Mouse (Mus musculus): Measurements from ENCODE around the gene St7. TPM values are rescaled to one million over a fixed set of nuclear protein-coding genes. Genes with fewer than 3 reads are reported as not detected.

Gene St7
- total RNA-seq, 2 experiments from 2014 or later, result 48.0 to 52.5 TPM

DNA sequence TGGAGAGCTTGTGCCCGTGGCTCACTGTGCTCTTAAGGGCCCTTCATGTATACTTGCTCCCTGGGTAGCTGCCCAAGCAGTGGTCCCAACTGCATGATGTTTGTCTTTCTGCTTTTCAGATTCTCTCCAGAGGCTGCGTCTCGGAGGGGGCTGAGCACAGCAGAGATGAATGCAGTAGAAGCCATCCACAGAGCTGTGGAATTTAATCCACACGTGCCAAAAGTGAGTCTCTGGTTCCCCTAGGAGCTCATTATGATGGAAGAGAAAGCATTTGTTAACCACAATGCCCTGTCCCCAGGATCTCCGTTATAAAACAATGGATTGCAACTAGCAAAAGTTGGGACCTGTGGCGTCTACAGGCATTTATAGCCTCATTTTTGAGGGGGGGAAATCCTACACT is 213.6 kb downstream of the St7 start:
- no peak for DNase-seq

DNA sequence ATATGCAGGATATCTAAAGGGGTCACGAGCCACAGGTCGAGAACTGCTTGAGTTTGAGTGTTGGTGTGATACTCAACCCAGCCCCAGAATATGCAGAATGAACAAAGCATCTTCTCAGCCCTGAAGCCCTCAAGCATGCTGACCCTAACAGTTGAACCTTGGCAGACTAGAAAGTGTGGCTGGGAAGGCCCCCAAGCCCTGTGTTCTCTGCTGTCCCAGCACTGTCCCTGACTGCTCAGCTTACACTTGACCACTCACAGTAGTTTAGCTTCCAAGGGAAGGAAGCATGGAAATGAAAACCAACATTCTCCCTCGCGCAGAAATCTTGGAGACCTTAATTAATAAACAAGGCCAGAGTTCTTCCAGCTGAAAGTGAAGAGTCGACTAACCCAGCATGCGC is 219.6 kb downstream of the St7 start:
- no peak for DNase-seq

DNA sequence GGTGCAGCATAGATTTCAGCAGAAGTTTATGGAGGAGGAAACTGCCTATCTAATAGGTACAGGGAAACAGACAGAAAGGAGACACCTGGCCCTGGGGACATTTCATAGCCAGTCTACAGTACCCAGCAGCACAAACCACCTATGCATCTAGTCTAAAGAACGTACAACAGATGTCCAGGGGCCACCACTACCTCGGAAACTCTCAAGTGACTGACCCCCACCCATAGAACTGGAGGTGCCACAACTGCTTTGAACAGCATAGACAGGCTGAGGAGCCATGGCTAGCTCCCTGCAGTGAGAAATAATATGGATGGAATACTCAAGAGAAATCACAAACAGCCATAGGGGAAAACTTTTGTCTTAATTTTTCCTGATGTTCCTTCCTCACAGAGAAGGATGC is 220.1 kb downstream of the St7 start:
- no peak for DNase-seq

DNA sequence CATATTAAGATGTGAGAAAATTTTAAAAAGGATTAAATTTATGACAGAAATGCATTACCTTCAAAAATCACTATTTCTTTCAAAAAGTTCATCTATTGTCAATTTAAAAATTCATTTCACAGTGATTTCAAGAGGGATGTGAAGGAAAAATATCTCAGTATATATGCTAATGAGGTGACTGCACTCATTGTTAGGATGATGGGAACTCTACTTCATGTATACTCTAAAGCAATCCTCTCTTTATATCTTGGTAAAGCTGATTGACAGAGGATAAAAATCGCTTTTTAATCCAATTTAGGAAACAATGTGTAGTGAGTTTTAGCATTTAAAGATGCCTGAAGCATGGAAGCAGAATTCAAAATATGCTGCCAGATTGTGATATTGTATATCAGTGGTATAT is 220.6 kb downstream of the St7 start:
- no peak for DNase-seq

DNA sequence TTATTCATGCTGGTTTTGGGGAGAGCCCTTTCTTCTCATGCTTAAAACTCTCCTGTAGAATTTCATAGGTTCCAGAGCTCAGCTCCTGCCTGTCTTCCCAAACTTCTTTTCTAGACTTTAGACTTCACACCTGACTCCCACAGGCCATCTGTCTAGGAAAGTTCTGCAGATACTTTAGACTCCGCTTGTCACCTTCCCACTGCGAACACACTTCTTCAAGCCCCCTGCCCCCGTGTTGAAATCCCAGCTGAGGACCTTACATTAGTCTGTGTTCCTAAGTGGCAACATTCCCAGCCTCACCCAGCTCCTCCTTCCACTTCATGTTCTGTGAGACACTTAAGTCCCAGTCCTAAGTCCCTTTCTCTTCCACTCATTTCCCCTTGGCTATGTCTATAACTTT is 221.6 kb downstream of the St7 start:
- no peak for DNase-seq

DNA sequence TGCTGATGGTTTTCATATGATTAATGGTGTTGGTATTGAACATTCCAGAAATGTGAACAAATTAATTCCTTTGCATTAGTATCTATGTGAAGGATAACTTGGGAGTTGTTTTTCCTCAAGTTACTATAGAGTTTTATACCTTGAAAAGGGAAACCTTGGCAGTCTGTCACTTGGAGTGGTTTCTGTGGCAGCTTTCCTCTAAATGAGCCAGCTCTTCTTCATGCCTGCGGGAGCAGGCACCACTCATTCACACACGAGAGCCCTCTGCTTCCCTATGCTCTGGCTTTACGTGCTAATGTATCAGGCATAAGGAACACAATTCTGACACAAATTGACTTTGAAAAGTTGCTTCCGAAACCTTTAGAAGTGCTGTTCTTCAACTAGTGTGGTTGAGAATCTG is 224.5 kb downstream of the St7 start:
- DNase-seq, result no peak

DNA sequence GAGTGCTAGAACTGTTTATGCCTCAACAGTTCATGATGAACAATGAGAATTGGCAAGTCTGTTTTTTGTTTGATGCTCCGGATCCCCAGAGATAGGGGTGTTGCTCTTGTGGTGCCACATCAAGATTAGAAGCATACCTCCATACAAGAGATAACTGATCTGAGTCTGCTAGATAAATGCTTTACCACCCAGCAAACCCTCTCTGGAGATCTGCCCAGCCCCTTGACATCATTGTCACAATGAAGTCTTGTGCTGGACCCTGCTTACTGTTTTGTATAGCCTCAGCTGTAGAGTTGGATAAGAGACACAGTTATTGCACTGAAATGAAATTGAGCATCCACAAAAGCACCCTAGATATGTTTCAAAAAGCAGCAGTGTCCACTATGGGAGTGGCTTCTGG is 229.4 kb downstream of the St7 start:
- DNase-seq, result no peak

DNA sequence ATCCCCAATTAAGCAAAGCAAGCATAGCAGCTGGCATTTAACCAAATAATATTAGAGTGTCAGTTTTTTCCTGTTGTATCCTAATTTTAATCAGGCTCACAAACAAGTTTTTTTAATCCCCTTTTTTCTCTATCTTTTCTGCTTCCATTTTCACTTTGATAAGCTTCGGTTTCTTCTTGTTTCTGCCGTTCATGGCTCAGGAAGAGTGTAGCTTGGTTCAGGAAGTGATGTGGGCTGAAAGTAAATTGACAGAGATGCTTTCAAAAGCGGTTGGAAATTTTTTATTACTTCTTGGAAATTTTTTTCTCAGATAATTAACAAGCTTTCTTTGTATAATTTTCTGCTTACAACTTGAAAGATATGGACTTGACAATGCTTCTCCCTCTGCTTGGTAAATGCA is 230.2 kb downstream of the St7 start:
- no peak for DNase-seq

DNA sequence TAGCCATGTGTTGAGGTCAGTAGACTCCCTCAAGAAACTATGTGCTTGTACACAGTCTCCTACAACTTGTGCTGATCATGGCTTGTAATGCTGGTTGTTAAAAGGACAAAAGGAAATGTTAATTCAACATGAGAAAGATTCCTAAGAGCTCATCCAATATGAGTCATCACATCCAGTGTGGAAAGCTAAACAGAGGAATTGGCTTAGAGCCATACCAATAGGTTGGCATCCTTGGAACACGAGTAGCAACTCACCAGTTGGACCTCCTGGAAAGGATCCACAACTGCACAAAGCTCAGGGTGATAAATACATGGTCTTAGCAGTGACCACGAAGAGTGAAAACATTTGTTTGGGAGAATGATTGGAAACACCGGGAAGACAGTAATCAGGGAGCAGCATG is 230.6 kb downstream of the St7 start:
- DNase-seq, result no peak

DNA sequence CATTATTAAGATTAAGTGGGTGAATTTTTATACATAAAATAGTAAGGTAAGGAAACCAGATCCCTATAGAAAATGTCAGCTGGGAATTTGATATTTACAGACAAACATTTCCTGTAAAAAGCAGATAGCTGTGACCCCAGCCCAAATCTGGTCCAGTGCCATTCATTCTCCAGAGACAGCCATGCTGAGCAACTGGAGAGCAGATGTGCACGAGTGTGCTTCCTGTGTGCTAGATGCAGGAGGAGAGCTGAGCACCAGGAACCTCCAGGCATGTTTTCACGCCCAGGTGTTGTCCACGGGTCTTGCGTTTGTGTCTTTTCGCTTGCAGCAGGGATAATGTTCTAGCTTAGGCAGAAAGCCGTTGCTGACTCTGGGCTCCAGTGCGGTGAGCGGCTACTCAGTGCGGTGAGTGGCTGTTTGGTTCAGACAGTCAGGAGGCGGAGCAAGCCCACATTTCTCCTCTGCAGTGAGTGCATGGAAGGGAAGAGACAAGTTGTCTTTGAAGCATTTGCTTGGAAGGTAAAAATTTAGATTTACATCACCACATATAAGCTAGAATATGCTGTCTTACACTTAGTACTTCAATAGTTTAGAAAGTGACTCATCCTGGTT is 231.3 kb downstream of the St7 start:
- DNase-seq, result no peak

DNA sequence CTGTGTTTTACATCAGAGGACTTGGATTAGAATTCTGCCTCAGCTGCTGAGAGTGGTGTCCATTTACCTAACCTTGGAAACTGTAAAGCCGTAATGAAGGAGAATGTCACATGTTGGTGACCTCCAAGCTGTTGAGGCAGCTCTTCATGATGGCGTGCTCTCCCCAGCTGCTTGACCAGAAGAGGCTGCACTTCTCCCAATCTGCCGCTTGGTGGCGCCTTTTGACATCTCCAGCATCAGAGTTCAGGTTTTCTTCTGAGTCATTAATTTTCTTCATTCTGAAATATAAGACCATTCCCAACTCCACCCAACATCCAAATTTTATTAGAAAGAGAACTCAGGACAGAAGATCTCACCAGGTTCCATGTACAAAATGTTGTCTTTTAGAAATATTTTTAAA is 232.5 kb downstream of the St7 start:
- no peak for DNase-seq

DNA sequence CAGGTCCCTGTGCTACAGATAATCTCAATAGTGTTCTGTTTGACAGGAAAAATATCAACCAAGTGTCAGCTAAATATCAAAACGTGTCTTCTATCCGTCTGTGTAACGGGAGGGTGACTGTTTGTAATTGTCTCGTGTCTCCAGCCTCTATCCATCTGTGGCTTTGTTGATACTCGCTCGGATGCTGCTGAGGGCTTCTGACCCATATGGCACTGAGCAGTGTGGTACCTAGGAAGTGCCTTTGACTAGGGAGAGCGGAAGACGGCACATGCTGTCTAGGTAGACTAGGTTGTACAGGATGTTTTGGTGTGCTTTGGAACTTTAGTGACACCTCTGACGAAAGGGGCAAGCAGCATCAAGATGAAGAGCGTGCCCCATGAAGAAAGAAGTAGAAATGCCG is 235.0 kb downstream of the St7 start:
- DNase-seq, result no peak

DNA sequence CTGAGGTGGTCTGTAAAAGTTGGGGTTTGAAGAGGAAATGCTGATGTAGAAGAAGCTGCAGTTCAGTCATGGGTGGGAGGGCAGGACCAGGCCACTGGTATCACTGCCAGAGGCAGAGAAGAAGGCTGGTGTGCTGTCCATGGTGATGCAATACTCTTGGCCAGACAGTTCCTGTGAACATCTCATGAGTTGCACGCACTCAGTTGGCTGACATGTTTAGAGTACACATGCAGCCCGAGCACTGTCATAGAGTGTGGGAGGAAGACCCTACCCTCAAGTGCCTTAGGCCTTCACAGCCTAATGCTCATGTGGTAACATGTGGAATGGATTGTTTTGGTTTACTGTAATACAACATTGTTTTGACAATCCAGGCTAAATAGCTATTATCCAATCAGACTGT is 238.5 kb downstream of the St7 start:
- DNase-seq, result no peak

DNA sequence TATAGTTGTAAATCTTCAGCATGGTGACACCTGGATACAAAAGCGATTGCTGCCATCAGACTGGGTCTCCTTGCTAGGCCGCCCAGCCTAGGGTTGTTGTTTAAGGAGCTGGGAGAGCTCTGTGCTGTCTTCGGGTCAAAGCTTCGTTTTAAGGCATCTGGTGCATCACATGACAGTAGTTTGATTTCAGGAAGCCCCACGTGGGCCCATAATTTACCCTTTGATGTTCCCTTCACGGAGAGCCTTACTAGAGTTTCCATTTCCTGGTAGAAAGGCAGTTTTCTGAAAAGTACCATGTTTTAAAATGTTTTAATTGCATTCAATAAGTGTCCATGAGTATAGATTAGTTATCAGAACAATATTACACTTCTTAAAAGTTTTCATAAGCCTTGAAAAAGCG is 239.1 kb downstream of the St7 start:
- no peak for DNase-seq

DNA sequence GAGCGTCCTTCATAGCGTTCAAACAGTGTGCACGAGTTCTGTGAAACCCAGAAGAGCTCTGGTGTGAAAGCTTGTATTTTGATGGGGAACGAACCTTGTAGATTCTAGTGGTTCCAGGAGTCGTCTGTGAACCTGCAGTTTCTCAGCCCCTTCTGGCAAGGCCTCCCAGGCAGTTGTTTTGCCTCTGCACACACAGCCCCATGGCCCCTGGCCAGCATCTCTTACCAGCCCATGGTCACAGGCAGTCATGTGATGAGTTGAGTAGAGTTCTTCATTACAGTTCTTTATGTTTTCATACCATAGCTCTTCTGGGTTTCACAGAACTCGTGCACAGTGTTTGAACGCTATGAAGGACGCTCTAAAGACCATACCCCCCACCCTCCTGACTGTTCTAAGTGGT is 240.1 kb downstream of the St7 start:
- no peak for DNase-seq

DNA sequence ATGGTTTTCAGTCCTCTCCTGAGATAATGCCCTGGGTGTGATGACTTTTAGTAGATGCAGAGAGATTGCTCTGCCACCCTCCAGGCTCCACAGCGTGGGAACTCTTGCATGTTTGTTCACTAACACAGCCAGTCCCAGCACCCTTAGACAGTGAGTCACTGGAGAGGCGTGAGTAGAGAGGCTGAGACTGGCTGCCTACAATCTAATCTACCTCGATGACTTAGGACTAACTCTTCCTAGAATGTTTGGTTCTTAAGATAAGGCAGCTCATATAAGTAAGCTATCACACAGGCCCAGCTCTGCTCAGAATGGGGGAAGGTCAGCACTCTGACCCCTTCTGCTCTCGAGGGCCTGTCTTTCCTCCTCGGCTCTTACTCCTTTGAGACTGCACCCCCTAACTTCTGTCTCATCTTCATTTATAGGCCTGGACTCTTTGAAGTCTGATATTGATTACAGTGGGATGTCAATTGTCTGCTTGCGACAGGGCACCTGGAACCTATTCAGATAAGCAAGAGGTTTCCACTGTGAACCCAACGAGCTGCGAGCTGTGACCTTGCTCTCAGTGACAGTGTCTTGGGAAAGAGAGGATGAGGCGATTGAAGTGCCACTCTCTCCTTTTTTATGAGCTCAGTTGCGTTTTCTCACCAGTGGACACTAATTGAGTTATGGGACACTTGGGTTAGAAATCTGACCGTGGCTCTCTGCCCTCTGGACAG is 246.1 kb downstream of the St7 start:
- no peak for DNase-seq

DNA sequence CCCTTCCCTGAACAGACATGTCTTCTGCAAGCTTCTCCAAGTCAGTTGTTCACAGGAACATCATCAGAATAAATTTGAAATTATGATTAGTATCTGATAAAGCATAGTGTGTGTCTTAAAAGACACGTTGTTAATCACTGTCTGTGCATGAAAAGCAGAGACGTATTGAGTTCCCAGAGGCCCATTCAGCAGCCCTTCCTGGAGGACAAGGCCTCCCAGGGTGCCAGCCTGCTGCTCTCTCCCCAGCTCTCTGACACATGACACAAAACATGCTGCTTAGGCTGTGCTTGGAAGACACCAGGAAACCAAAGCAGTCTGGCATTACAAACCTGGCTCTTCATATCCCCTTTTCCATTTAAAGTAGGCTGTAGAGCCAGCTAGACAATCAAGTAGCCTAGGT is 249.2 kb downstream of the St7 start:
- DNase-seq, result no peak

DNA sequence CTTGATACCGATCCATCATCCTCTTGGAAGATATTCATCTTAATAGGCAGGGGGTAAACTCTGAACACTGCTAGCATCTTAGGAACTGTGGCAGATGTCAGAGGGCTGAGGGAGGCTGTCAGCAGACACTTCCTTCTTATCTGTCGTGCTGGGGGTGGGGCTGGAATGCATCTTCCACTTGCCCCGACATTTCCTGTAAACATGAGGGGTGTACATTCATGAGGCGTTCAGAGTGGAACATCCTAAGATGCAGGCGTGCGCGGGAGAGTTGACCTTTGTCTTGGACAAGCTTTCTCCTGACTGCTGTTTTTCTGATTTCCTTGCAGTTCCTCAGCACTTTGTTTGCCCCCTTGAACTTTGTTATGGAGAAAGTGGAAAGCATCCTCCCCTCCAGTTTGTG is 249.6 kb downstream of the St7 start:
- no peak for DNase-seq

DNA sequence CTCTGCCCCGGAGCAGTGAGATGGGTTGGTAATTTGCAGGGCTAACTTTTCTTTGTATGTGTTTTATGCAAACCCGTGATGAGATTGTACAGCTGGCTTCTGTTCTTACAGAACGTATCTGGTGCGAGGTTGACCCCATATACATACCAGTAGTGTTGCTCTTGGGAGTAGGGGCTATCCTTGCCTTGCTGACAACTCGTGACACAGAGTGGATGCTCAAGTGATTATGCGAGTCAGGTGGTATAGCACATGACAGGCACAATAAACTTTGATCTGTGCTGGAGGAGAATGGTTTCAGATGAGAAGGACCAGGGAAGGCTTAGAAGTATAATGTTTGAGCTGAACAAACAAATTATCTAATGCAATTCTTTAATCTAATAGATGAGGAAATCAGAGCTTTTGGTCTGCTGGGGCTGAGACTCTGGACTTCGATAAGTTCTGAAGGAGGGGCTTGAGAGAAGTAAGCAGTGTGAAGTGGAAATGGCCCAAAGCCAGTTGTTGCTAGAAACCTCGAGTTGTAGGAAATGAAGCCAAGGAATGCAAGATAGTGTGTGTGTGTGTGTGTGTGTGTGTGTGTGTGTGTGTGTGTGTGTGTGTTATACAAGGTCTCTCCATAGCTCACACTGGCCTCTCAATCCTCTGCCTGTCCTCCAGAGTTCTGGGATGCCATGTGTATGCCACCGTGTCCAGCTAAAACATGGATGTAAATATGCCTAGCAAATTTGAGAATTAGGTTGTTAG is 251.3 kb downstream of the St7 start:
- no peak for DNase-seq

DNA sequence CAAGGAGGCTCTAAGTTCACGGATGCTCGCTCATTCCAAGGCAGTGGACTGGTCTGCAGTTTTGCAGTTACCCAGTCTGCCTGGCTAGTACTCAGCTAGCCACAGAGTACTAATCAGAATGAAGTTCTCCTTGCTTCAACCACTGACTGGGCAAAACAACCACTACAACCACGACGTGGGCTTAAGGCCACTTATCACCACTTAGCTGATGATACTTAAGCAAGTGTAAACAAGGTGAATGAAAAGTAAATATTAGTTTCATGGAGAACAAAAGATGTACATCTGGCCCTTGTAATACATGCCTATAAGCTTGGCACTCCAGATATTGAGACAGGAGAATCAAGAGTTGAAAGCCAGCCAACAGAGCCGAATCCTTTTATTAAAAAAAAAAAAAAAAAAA is 253.7 kb downstream of the St7 start:
- DNase-seq, result no peak

DNA sequence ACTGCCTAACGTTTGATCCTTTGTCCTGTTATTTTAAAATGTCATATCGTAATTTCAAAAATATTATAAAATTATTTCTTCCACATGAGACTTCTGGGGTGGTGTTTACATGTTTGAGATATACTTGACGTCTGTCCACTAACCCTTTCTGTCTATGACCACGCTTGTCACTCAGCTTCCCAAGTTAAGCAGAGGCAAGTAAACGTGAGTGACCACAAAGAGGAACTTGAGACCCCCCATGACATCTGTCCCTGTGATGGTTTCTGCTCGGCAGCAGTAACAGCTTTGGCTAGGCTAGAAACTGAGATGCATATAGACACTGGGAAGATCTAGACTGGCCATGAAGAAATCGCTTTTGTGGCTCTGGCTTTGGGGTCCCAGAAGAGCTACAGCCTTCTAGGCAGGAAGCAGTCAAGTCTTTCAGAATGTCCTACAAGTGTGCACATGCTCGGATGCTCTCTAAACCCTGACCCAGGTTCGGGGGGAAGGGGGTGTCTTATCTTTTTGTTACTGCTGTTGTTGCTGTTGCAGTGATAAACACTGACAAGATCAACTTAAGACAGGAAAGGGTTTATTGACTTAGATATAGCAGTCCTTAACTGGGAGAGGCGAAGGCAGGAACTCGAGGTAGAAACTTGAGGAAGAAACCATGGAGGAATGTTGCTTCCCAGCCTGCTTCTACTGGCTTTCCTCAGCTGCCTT is 254.5 kb downstream of the St7 start:
- no peak for DNase-seq

DNA sequence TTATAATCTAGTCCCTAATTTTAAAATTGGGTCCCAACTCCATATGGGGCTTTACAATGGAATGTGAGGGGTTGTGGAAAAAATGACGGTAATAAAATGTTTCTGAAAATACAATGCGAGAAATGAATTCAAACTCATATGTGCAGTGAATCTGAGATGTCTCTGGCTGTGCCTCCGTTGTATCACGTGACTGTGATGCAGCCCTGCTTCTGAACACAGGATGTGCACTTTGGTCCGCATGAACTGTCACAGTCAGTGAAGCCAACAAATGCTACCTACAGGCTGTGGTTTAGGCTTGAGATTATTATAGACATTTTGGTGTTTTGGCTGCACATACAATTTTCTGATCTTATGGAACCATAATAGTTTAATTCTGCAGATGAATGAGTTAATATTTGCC is 256.4 kb downstream of the St7 start:
- DNase-seq, result no peak

DNA sequence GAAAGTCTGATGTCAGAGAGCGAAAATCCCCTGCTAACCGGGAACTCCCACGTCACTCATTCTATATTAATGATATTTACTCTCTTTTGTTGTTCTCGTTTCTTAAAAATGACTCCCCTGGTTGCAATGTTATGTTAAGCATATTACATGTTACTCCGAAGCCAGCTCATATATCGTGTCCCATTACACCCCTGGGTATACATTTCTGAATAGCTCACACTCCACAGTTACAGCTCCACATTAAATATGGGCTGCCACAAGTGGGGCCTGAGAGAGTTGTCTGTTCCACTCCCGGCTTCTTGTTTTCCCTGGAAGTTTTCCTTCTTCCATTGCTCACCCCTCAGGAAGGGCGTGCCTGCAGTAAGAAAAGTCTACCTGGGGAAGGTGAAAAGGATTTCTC is 259.0 kb downstream of the St7 start:
- DNase-seq, result no peak

DNA sequence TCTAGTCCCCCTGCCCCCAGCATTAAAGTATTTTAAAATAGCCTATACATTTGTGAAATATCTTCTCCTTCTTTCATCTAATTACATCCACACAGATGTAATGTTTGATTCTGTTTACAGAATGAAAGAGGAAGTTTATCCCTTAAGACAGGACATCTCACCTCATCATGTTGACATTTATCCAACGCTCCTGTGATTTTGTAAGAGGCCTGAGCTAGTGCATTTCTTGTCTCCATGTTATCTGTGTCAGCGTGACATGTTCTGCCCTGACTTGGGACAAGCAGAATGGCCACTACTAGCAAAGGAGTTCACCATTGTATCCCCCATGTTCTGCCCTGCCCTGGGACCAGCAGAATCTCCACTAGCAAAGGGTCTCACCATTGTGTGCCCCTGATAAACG is 270.7 kb downstream of the St7 start:
- DNase-seq, result no peak

Measured in layer of hippocampus, postnatal 36 days (tissue).